Mouse (Mus musculus): ENCODE measurements around the gene BC107364.
"Not testable (repeated sequence)": the region's sequence is repeated elsewhere in the genome, so short reads cannot be mapped to it uniquely, and the experiment has no call there.

Gene BC107364

GRCm38 (mm10) chr3:96486064-96486827, 34.1 kb upstream of the BC107364 start:
- DNase-seq (ENCODE audit: low spot score): not testable (repeated sequence)

- no peak for DNase-seq (ENCODE audit: low spot score)
These were observed 33.3 kb upstream of the BC107364 start for GRCm38 (mm10) chr3:96485361-96485760.

- DNase-seq (ENCODE audit: low spot score): no peak
These were observed 32.8 kb upstream of the BC107364 start for GRCm38 (mm10) chr3:96484921-96485320.

GRCm38 (mm10) chr3:96483946-96484345, 31.8 kb upstream of the BC107364 start:
- no peak for DNase-seq (ENCODE audit: low spot score)

GRCm38 (mm10) chr3:96483044-96483443, 30.9 kb upstream of the BC107364 start:
- DNase-seq (ENCODE audit: low spot score): not testable (repeated sequence)

GRCm38 (mm10) chr3:96482451-96482850, 30.3 kb upstream of the BC107364 start:
- DNase-seq (ENCODE audit: low spot score): no peak

- no peak for DNase-seq (ENCODE audit: low spot score)
These were observed 29.8 kb upstream of the BC107364 start for GRCm38 (mm10) chr3:96481856-96482255.

- DNase-seq (ENCODE audit: low spot score): no peak
These were observed 28.7 kb upstream of the BC107364 start for GRCm38 (mm10) chr3:96480684-96481270.

- no peak for DNase-seq (ENCODE audit: low spot score)
These were observed 27.1 kb upstream of the BC107364 start for GRCm38 (mm10) chr3:96479249-96479648.

- DNase-seq (ENCODE audit: low spot score): no peak
These were observed 25.5 kb upstream of the BC107364 start for GRCm38 (mm10) chr3:96477558-96477957.

- DNase-seq (ENCODE audit: low spot score): no peak
These were observed 25.0 kb upstream of the BC107364 start for GRCm38 (mm10) chr3:96477084-96477483.

- no peak for DNase-seq (ENCODE audit: low spot score)
These were observed 23.0 kb upstream of the BC107364 start for GRCm38 (mm10) chr3:96474909-96475655.

GRCm38 (mm10) chr3:96473556-96473955, 21.4 kb upstream of the BC107364 start:
- DNase-seq (ENCODE audit: low spot score): not testable (repeated sequence)

GRCm38 (mm10) chr3:96472066-96472465, 20.0 kb upstream of the BC107364 start:
- no peak for DNase-seq (ENCODE audit: low spot score)

GRCm38 (mm10) chr3:96469626-96470025, 17.5 kb upstream of the BC107364 start:
- no peak for DNase-seq (ENCODE audit: low spot score)

GRCm38 (mm10) chr3:96468335-96468734, 16.2 kb upstream of the BC107364 start:
- not testable (repeated sequence) for DNase-seq (ENCODE audit: low spot score)

- DNase-seq (ENCODE audit: low spot score): no peak
These were observed 15.5 kb upstream of the BC107364 start for GRCm38 (mm10) chr3:96467641-96468040.

GRCm38 (mm10) chr3:96463891-96464290, 11.8 kb upstream of the BC107364 start:
- DNase-seq (ENCODE audit: low spot score): no peak

- DNase-seq (ENCODE audit: low spot score): not testable (repeated sequence)
These were observed 8.4 kb upstream of the BC107364 start for GRCm38 (mm10) chr3:96460568-96460870.

- not testable (repeated sequence) for DNase-seq (ENCODE audit: low spot score)
These were observed 7.9 kb upstream of the BC107364 start for GRCm38 (mm10) chr3:96459757-96460567.

GRCm38 (mm10) chr3:96458886-96459439, 6.9 kb upstream of the BC107364 start:
- DNase-seq (ENCODE audit: low spot score): not testable (repeated sequence)

GRCm38 (mm10) chr3:96458008-96458407, 5.9 kb upstream of the BC107364 start:
- DNase-seq (ENCODE audit: low spot score): not testable (repeated sequence)

All from urinary bladder, postnatal 10 days (tissue).